Mouse (Mus musculus) thymus, postnatal 4 days (tissue): Measurements from ENCODE around the gene Keap1.

Experiments
- DNase-seq: peaks from one replicate; pipeline ENCODE4 v3.0.0; 2021

Gene Keap1

DNA sequence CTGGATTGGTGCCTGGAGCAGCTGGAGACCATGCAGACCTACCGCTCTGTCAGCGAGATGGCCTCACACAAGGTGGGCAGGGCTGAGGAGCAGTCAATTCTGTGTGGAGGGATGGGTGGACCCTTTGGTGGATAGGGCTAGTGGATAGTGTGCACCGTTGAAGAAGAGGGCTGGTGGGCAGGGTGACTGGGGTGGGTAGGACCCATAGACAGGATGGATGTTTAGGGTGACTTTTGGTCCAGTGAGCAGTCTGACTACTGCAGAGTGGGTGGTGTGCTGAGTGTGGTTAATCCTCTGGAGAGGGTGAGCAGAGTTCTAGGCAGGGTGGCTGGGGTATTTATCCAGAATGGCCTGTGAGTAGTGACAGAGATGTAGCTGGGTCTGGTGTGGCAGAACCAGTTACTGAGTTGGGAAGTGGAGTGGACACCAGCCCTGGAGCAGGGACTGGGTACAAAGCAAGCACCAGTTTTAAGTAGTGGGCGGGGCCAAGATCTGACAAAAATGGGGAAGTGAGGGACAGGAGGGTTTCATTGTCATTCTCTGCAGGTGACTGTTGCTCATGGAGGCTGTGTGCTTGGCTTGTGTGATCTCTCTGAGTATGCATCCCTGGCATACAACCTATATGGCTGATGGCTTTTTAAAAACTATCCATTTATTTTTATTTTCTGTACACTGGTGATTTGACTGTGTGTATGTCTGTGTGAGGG lies 44.2 kb downstream of the Keap1 start:
- no peak for DNase-seq

DNA sequence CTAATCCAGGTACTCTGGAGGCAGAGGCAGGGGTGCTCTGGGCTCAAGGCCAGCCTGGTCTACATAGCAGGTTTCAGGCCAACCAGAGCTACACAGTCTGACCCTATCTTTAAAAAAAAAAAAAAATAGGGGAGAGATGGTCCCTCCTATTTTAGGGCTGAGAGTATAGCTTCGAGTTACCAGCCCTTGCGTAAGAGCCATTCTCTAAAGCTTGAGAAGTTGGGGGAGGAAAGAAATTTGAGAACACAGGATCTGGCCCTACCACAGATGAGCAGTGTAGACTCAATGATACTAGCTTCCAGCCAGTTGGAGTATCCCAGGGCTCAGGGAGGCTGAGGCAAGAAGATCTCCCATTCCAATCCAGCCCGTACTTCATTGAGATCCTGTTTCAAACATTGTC lies 45.4 kb downstream of the Keap1 start:
- no peak for DNase-seq

DNA sequence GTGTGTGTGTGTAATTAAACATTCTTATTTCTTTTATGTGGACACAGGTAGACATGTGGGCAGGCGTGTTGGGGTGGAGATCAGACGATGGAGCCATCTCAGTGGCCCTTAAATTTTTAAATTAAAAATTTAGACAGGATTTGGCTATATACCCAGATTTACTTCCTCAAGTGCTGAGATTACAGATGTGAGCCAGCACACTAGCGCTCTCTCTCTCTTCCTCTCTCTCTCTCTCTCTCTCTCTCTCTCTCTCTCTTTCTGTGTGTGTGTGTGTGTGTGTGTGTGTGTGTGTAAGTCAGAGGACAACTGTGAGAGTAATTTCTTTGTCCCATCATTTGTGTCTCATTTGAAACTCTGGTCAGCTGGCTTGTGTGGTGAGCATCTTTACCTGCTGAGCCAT lies 48.5 kb downstream of the Keap1 start:
- no peak for DNase-seq

DNA sequence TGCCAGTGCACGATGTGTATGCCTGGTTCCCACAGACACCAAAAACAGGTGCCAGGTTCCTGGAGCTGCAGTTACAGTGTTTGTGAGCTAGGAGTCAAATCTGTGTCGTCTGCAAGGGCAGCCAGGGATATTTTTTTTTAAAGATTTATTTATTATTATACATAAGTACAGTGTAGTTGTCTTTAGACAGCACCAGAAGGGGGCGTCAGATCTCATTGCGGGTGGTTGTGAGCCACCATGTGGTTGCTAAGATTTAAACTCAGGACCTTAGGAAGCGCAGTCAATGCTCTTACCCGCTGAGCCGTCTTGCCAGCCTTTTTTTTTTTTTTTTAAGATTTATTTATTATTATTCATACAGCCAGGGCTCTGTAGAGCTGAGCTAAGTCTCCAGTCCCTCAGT lies 49.3 kb downstream of the Keap1 start:
- peak; percentile 70 for DNase-seq

DNA sequence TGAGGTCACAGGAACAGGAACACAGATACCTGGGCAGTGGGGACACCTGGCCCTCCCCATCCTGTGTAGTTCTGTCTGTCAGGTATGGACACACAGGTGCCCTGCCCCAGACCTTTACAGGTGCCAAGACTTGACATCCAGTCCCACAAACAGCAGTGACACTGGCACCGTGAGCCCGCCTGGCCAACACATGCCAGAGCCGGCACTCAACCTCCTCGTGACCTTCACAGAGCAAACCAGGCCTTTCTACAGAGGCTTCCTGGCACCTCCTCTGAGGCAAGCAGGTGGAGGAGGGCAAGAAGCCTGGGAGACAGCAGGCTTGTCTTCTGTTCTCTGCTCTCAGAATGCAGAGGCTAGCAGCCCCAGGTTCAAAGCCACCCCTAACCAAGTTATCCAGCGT lies 53.7 kb downstream of the Keap1 start:
- no peak for DNase-seq

DNA sequence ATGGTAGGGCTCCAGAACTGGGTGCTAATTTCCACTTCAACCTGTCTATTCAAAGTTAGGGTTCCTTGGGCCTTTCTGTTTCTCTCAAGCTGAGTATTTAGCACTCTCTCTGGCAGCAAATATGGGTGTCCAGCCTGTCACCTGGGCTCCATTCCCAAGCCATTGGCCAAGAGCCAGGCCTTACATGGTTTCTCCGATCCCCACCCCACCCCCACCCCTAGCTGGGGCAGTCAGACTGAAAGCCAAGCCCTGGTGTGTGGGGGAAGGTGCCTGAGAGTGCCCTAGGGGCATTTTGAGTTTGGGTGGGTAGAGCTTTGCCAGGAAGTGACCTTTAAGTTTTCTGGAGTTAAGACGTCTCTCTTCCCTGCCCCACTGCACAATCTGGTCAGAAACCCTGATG lies 54.4 kb downstream of the Keap1 start:
- no peak for DNase-seq

DNA sequence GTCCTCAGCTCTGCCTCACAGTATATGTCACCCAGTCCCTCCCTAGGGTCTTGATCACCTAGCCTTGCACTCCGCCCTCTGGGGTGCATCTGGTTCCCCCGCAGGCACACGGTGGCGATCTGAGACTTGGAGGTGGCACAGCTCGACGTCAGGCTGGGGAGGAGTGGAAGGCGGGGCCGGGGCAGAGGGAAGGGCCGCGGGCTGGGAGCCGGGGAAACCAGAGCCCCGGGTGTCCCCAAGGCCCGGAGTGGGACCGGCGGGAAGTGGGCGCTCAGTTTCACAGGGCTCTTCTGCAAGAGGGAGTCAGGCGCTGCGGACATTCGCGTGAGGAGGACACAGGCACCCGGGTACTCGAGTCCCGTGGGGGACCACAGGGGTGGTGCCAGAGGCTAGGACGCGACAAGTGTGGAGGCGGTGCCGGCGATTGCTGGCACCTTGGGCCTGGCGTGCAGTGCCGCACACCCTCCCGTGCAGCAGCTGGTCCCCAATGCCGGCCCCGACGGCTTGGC lies 55.2 kb downstream of the Keap1 start:
- peak; percentile 73 for DNase-seq

DNA sequence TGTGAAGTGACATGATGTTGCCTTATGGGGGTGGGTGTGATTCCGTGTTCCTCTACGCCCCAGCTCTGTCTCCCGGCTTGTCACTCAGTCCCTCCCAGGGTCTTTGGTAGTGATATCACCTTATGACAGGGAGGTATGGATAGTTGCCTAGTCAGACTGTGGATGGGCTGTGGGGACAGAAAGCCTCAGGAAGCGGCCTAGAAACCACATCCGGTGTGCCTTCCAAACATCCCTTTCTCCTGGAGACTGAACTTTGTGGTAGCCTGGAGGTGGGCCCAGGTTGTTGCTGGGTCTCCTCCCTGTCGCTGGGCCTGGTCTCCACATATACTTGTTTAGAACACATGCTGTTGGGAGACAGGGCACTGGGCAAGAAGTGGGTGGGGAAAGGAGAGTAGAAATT lies 55.7 kb downstream of the Keap1 start:
- peak; percentile 29 for DNase-seq

DNA sequence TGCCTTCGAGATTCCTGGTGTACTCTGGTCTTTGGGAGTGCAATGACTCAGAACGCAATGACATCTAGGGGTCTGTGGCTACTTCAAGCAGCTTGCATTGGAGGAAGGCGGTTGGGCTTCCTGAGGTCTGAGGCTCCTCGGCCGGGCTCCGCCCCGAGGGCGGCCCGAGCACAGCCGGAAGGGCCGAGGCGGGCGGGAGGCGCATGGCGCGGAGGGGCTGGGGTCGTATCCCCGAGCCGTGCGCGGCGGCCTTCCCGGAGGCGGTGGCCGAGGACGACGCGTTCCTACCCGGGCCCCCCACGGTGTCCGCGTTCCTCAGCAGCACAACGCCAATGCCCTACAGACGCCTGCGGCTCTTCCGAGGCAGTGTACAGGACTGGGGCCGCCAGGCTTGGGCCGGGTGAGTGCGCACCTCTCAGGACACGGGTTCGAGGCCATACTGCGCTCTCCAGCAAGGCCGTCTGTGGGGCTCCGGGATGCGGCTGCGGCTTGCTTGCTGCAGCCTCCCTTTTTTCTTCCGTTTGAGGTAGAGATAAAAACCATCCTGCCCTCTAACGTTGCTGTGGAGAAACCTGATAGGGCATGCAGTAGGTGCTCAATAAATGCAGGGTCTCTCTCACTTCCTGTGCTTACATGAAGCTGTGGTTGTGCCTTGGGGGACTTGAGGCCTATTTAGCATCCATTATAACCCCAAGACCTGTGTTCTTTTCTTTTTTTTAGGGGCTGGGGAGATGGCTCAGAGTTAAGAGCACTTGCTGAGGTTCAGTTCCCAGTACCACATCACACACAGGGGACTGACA lies 57.5 kb downstream of the Keap1 start:
- peak; percentile 27 for DNase-seq

DNA sequence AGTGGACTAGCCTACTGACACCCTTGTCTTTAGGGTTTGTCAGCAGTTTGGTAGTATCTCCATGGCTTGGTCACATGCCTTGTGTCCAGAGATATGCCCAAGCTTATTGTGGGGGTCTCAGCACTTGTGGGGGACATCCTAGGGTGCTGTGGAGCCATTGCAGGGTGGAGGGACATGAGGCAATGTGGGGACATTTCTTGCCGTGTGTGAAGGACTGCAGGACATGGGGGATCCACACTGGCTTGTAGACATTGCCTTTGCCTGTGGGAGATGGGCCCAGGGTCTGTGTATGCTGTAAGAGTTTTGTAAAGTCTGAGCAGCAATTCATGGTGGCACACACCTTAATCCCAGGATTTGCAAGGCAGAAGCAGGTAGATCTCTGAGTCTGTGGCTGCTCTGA lies 58.3 kb downstream of the Keap1 start:
- no peak for DNase-seq

DNA sequence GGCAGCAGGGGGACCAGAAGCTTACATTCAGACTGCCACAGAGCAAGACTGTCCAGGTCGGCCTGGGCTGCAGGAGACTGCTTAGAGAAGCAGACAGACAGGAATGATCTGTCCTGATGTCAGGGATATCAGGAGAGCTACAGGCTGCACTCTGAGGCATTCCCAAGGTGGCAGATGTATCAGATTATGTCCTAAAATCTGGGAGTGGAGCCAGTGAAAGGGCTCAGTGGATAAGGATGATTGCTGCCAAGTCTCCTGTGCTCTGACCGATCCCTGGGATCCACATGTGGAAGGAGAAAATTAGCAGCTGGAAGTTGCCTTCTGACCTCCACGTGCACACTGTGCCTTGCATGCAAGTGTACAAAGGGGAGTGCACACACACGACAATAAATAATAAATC lies 58.8 kb downstream of the Keap1 start:
- DNase-seq: no peak
